ENCODE assay signal across 9 mouse cellular contexts in the genomic region with DNA sequence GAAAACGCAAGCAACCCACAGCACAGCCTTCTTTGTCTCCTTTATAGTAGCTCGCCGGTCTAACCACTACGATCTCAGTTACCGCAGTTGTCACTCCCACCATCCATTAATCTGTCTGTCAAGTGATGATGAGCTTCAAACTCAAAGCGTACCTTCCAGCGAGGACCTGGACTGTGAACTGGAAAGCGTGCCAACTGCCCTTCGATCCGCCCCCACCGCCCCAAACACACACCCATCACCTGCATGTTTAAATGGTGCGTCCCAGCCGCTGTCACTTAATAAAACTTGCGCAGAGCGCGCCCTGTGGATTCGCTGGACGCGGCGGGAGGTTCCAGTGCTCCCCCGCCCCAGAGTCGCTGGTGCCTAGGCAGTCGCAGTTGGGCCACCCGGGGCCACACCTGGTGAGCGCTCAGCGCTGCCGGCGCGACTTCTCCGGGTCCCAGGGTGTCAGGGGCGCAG. TPM values are rescaled to one million over a fixed set of nuclear protein-coding genes. Genes with fewer than 3 reads are reported as not detected.
A peak's percentile ranks its signal among the peaks of the same experiment; 100 is the strongest.
DNase-seq lines count a peak whose midpoint lies in the region; ATAC-seq and TF ChIP-seq lines count a peak whose summit lies in the region.
"Had no signal": no experiment of that assay in that cellular context is flagged by ENCODE, and none has a peak within 500 bp of the region (broad histone marks: within the 10 kb centered on the region; RNA-seq: fewer than 3 reads in every experiment).

A gene (plus strand): TSS at position 361 of the 459 bp plus-strand sequence.

- peak within 1 kb of the TSS; percentile 55 for H3K4me2 ChIP-seq in embryonic facial prominence, embryonic 14.5 days (ENCODE audit: low read depth, low read length)
- peak within 1 kb of the TSS; percentile 60 for H3K4me2 ChIP-seq in midbrain, embryonic 14.5 days (ENCODE audit: low read length)

- H3K27me3 ChIP-seq in embryonic facial prominence, embryonic 14.5 days (replicated peaks; ENCODE audit: control insufficient read depth, insufficient read depth, low read length), result peaks cover 31% of the 10 kb centered on the region
- H3K27me3 ChIP-seq in midbrain, embryonic 14.5 days (ENCODE audit: control insufficient read depth, insufficient read depth, low read length), result peaks cover 19% of the 10 kb centered on the region

- no peak for TF ChIP-seq CTCF in gastrocnemius, adult 2 months (IDR thresholded peaks at IDR 0.05)

- H3K9ac ChIP-seq in embryonic facial prominence, embryonic 14.5 days (ENCODE audit: low read depth, low read length), result no peak within 1 kb of the TSS
- H3K9ac ChIP-seq in midbrain, embryonic 14.5 days (replicated peaks; ENCODE audit: low read length), result no peak within 1 kb of the TSS; the same call in 1 of the 2 replicates
- H3K9ac ChIP-seq: liver, embryonic 14.5 days had no signal

- 5% methylated on average over 31 of the region's 31 CpGs for WGBS in embryonic facial prominence, embryonic 14.5 days
- WGBS in midbrain, embryonic 14.5 days, result 2% methylated on average over 31 of the region's 31 CpGs

- H3K4me1 ChIP-seq in embryonic facial prominence, embryonic 14.5 days (ENCODE audit: control insufficient read depth, insufficient read depth, low read length), result no peaks in the 10 kb centered on the region
- peaks cover 3% of the 10 kb centered on the region; the same call in 1 of the 2 replicates for H3K4me1 ChIP-seq in midbrain, embryonic 14.5 days (ENCODE audit: control insufficient read depth, insufficient read depth, low read length)

- H3K36me3 ChIP-seq in embryonic facial prominence, embryonic 14.5 days (ENCODE audit: control insufficient read depth, insufficient read depth, low read length), result no peaks in the 10 kb centered on the region
- no peaks in the 10 kb centered on the region for H3K36me3 ChIP-seq in midbrain, embryonic 14.5 days (ENCODE audit: control insufficient read depth, insufficient read depth, low read length)

- peak; percentile 18; the same call in 1 of the 2 replicates for ATAC-seq in embryonic facial prominence, embryonic 14.5 days (ENCODE audit: low read depth)
- ATAC-seq in midbrain, embryonic 14.5 days (ENCODE audit: low FRiP score, low TSS enrichment), result no peak; the same call in 1 of the 2 replicates

- peak within 1 kb of the TSS; percentile 32 for H3K4me3 ChIP-seq in embryonic facial prominence, embryonic 14.5 days (ENCODE audit: low read depth, low read length)
- H3K4me3 ChIP-seq in midbrain, embryonic 14.5 days (replicated peaks; ENCODE audit: low read depth, low read length), result peak within 1 kb of the TSS; percentile 33
- H3K4me3 ChIP-seq in gastrocnemius, adult 2 months, result no peak within 1 kb of the TSS

- DNase-seq in adrenal gland, postnatal 10 days, result peak; percentile 7
- DNase-seq in adrenal gland, postnatal 36 days, result no peak
- DNase-seq in embryonic facial prominence, embryonic 14.5 days (ENCODE audit: low spot score), result peak; percentile 3
- peak; percentile 79 to 87 for DNase-seq in kidney, adult 8-10 months
- DNase-seq in midbrain, embryonic 14.5 days, result peak; percentile 17
- no peak for DNase-seq in gastrocnemius, adult 2 months
- no peak for DNase-seq in MN1 (ENCODE audit: low spot score)
- no peak for DNase-seq in lung, adult 18-20 months

- no peak within 1 kb of the TSS for H3K27ac ChIP-seq in embryonic facial prominence, embryonic 14.5 days (replicated peaks; ENCODE audit: low read depth, low read length)
- H3K27ac ChIP-seq in midbrain, embryonic 14.5 days (replicated peaks; ENCODE audit: low read depth, low read length), result no peak within 1 kb of the TSS
- no peak within 1 kb of the TSS for H3K27ac ChIP-seq in gastrocnemius, adult 2 months
- H3K27ac ChIP-seq: liver, embryonic 14.5 days had no signal

- intact Hi-C loops in gastrocnemius, adult 2 months (cut with DNase I), result no loop called here

- H3K9me3 ChIP-seq in embryonic facial prominence, embryonic 14.5 days (ENCODE audit: control insufficient read depth, low read length), result peaks cover 7% of the 10 kb centered on the region; the same call in 1 of the 2 replicates
- no peaks in the 10 kb centered on the region for H3K9me3 ChIP-seq in midbrain, embryonic 14.5 days (ENCODE audit: control insufficient read depth, low read length)

RNA-seq across cellular contexts. Expression of the gene that starts here (rescaled TPM):
- under 1 TPM; 0.06 TPM for total RNA-seq in adrenal gland, postnatal 10 days (2021)
- total RNA-seq in adrenal gland, postnatal 36 days (2021), result under 1 TPM in 1 of 2 experiments, not detected in 1; 0.07 TPM
- 0.34 and 0.68 TPM in 2 replicates for polyA plus RNA-seq in embryonic facial prominence, embryonic 14.5 days (2014; fragmentation: Nextera tagmentation; extraction: Ambion mirVana)
- 0.05 and 0.07 TPM in 2 replicates for polyA plus RNA-seq in midbrain, embryonic 14.5 days (2014; fragmentation: Nextera tagmentation; extraction: Ambion mirVana)
- total RNA-seq in gastrocnemius, adult 2 months (2021), result not detected

Comparison
In these comparisons a context has a peak if more than half of its experiments do, and no peak if none do; other contexts are left out.
1. Peak in DNase-seq in adrenal gland, postnatal 10 days; RNA of the gene not detected or under 1 TPM.
2. Peak in DNase-seq, ATAC-seq, H3K4me3 ChIP-seq and H3K4me2 ChIP-seq in embryonic facial prominence, embryonic 14.5 days; RNA of the gene not detected or under 1 TPM.
3. Peak in DNase-seq, H3K4me3 ChIP-seq and H3K4me2 ChIP-seq in midbrain, embryonic 14.5 days; RNA of the gene not detected or under 1 TPM.
4. DNase-seq: peak in kidney, adult 8-10 months (2 of 2); none in adrenal gland, postnatal 36 days (0 of 2), gastrocnemius, adult 2 months (single experiment), MN1 (single experiment) and lung, adult 18-20 months (0 of 2).